Mouse (Mus musculus): ENCODE data around the gene Nle1. TPM values are rescaled to one million over a fixed set of nuclear protein-coding genes. Genes with fewer than 3 reads are reported as not detected.
"Not testable (repeated sequence)": the region's sequence is repeated elsewhere in the genome, so short reads cannot be mapped to it uniquely, and the experiment has no call there.

The Nle1 gene
- polyA plus RNA-seq, 1 experiment: 3.8 TPM

GRCm38 (mm10) chr11:82945636-82946035 lies 37.4 kb upstream of the Nle1 start:
- Histone ChIP-seq H3K4me3 (ENCODE audit: insufficient read depth, low read length) (no peak overlapping the region), H3K27ac (ENCODE audit: insufficient read depth, low read depth, low read length) (no peak overlapping the region), H3K4me1 (ENCODE audit: control insufficient read depth, insufficient read depth, low read length) (no peaks in the 10 kb centered on the region)
- no peak for TF ChIP-seq POLR2A (IDR thresholded peaks at IDR 0.05; ENCODE audit: borderline replicate concordance, low read depth, low read length)
- no peak for TF ChIP-seq CTCF (IDR thresholded peaks at IDR 0.05; ENCODE audit: low read depth, low read length)

GRCm38 (mm10) chr11:82943336-82943735 lies 35.1 kb upstream of the Nle1 start:
- H3K4me3 ChIP-seq (ENCODE audit: insufficient read depth, low read length): no peak overlapping the region
- no peak overlapping the region for H3K27ac ChIP-seq (ENCODE audit: insufficient read depth, low read depth, low read length)
- no peaks in the 10 kb centered on the region for H3K4me1 ChIP-seq (ENCODE audit: control insufficient read depth, insufficient read depth, low read length)
- no peak for TF ChIP-seq POLR2A (IDR thresholded peaks at IDR 0.05; ENCODE audit: borderline replicate concordance, low read depth, low read length)
- no peak for TF ChIP-seq CTCF (IDR thresholded peaks at IDR 0.05; ENCODE audit: low read depth, low read length)

GRCm38 (mm10) chr11:82933186-82933585 lies 25.0 kb upstream of the Nle1 start:
- no peaks in the 10 kb centered on the region; the same call in 1 of the 2 replicates for H3K4me1 ChIP-seq (ENCODE audit: control insufficient read depth, insufficient read depth, low read length)
- no peak overlapping the region for H3K27ac ChIP-seq (ENCODE audit: insufficient read depth, low read depth, low read length)
- no peak for TF ChIP-seq CTCF (IDR thresholded peaks at IDR 0.05; ENCODE audit: low read depth, low read length)
- H3K4me3 ChIP-seq (ENCODE audit: insufficient read depth, low read length): peak overlapping the region; percentile 51

- not testable (repeated sequence) for H3K27ac ChIP-seq (ENCODE audit: insufficient read depth, low read depth, low read length); H3K4me1 ChIP-seq (ENCODE audit: control insufficient read depth, insufficient read depth, low read length)
- peak overlapping the region; percentile 51 for H3K4me3 ChIP-seq (ENCODE audit: insufficient read depth, low read length)
Measured at GRCm38 (mm10) chr11:82931671-82932450, 23.6 kb upstream of the Nle1 start.

GRCm38 (mm10) chr11:82931161-82931560 lies 22.9 kb upstream of the Nle1 start:
- H3K27ac ChIP-seq (ENCODE audit: insufficient read depth, low read depth, low read length); H3K4me1 ChIP-seq (ENCODE audit: control insufficient read depth, insufficient read depth, low read length): not testable (repeated sequence)
- H3K4me3 ChIP-seq (ENCODE audit: insufficient read depth, low read length): peak overlapping the region; percentile 51; the same call in 1 of the 2 replicates

GRCm38 (mm10) chr11:82930391-82930955 lies 22.3 kb upstream of the Nle1 start:
- H3K4me1 ChIP-seq (ENCODE audit: control insufficient read depth, insufficient read depth, low read length); H3K4me3 ChIP-seq (ENCODE audit: insufficient read depth, low read length); H3K27ac ChIP-seq (ENCODE audit: insufficient read depth, low read depth, low read length): not testable (repeated sequence)

GRCm38 (mm10) chr11:82929633-82929950 lies 21.4 kb upstream of the Nle1 start:
- no peak overlapping the region for H3K4me3 ChIP-seq (ENCODE audit: insufficient read depth, low read length)
- TF ChIP-seq CTCF (IDR thresholded peaks at IDR 0.05; ENCODE audit: low read depth, low read length): no peak
- TF ChIP-seq POLR2A (IDR thresholded peaks at IDR 0.05; ENCODE audit: borderline replicate concordance, low read depth, low read length): no peak
- no peak overlapping the region for H3K27ac ChIP-seq (ENCODE audit: insufficient read depth, low read depth, low read length)
- H3K4me1 ChIP-seq (ENCODE audit: control insufficient read depth, insufficient read depth, low read length): no peaks in the 10 kb centered on the region; the same call in 1 of the 2 replicates

GRCm38 (mm10) chr11:82928897-82929632 lies 20.9 kb upstream of the Nle1 start:
- no peaks in the 10 kb centered on the region; the same call in 1 of the 2 replicates for H3K4me1 ChIP-seq (ENCODE audit: control insufficient read depth, insufficient read depth, low read length)
- TF ChIP-seq POLR2A (IDR thresholded peaks at IDR 0.05; ENCODE audit: borderline replicate concordance, low read depth, low read length): no peak
- no peak overlapping the region for H3K27ac ChIP-seq (ENCODE audit: insufficient read depth, low read depth, low read length)
- no peak overlapping the region for H3K4me3 ChIP-seq (ENCODE audit: insufficient read depth, low read length)

- H3K4me3 ChIP-seq (ENCODE audit: insufficient read depth, low read length); H3K27ac ChIP-seq (ENCODE audit: insufficient read depth, low read depth, low read length); H3K4me1 ChIP-seq (ENCODE audit: control insufficient read depth, insufficient read depth, low read length): not testable (repeated sequence)
Measured at GRCm38 (mm10) chr11:82923910-82924309, 15.7 kb upstream of the Nle1 start.

GRCm38 (mm10) chr11:82921691-82922090 lies 13.5 kb upstream of the Nle1 start:
- H3K4me1 ChIP-seq (ENCODE audit: control insufficient read depth, insufficient read depth, low read length): no peaks in the 10 kb centered on the region
- no peak overlapping the region for H3K27ac ChIP-seq (ENCODE audit: insufficient read depth, low read depth, low read length)
- TF ChIP-seq POLR2A (IDR thresholded peaks at IDR 0.05; ENCODE audit: borderline replicate concordance, low read depth, low read length) (no peak), CTCF (IDR thresholded peaks at IDR 0.05; ENCODE audit: low read depth, low read length) (no peak)
- H3K4me3 ChIP-seq (ENCODE audit: insufficient read depth, low read length): no peak overlapping the region

Data from bone marrow macrophage, adult 2 months (primary cell).